Mouse (Mus musculus) hindbrain, embryonic 14.5 days (tissue): Measurements from ENCODE around the gene Pgbd5. TPM values are rescaled to one million over a fixed set of nuclear protein-coding genes. Genes with fewer than 3 reads are reported as not detected.

Source experiments
- ATAC-seq: fragments of 200-750 bp; cut with Nextera tagmentation; 2 replicates; pipeline ENCODE4 v1.8.0; 2017; ENCODE audit warnings: moderate number of reproducible peaks, mild to moderate bottlenecking, moderate TSS enrichment, moderate library complexity; ENCODE audit not compliant: low FRiP score
- DNase-seq: peaks from one replicate; pipeline ENCODE4 v3.0.0-alpha.2; 2015; ENCODE audit warnings: low spot score
- H3K27ac ChIP-seq: fragments of 300-500 bp; sonication (generic); 2 replicates; pipeline ENCODE4 v1.5.1; 2014; ENCODE audit warnings: mild to moderate bottlenecking, moderate library complexity
- H3K27me3 ChIP-seq: fragments of 300-500 bp; sonication (generic); 2 replicates; pipeline ENCODE4 v1.6.1; 2014; ENCODE audit warnings: mild to moderate bottlenecking, low read length, mixed read lengths; ENCODE audit not compliant: control insufficient read depth, insufficient read depth
- H3K36me3 ChIP-seq: fragments of 300-500 bp; sonication (generic); replicated peaks from 2 replicates; pipeline ENCODE4 v1.6.1; 2014; ENCODE audit not compliant: control insufficient read depth, insufficient read depth
- H3K4me1 ChIP-seq: fragments of 300-500 bp; sonication (generic); replicated peaks from 2 replicates; pipeline ENCODE4 v1.6.1; 2014; ENCODE audit warnings: antibody characterized with exemption, low read length, mixed read lengths; ENCODE audit not compliant: control insufficient read depth, insufficient read depth
- H3K4me2 ChIP-seq: fragments of 300-500 bp; sonication (generic); replicated peaks from 2 replicates; pipeline ENCODE4 v1.6.1; 2014; ENCODE audit warnings: mild to moderate bottlenecking, moderate library complexity
- H3K4me3 ChIP-seq: fragments of 300-500 bp; sonication (generic); replicated peaks from 2 replicates; pipeline ENCODE4 v1.5.1; 2014; ENCODE audit warnings: mild to moderate bottlenecking, low read length
- H3K9ac ChIP-seq: fragments of 300-500 bp; sonication (generic); 2 replicates; pipeline ENCODE4 v1.6.1; 2014
- H3K9me3 ChIP-seq: fragments of 300-500 bp; sonication (generic); 2 replicates; pipeline ENCODE4 v1.6.1; 2016; ENCODE audit warnings: low read length; ENCODE audit not compliant: control insufficient read depth
- WGBS: fragments of 180-500 bp; shearing (Covaris S2); extraction: QIAGEN DNeasy Blood & Tissue Kit; methylation state at CpG from one replicate; pipeline ENCODE4 v1.1.7; 2014; 5-methylcytosine and 5-hydroxymethylcytosine counted together
- polyA plus RNA-seq: library from polyadenylated mRNA; unstranded; fragments of >200 nt; fragmentation: Nextera tagmentation; extraction: Ambion mirVana; gene quantifications from 2 replicates; pipeline ENCODE4 v1.2.1, GENCODE M21; 2014

Gene Pgbd5
- polyA plus RNA-seq, 1 experiment from 2014 or later, result 16.9 TPM

DNA sequence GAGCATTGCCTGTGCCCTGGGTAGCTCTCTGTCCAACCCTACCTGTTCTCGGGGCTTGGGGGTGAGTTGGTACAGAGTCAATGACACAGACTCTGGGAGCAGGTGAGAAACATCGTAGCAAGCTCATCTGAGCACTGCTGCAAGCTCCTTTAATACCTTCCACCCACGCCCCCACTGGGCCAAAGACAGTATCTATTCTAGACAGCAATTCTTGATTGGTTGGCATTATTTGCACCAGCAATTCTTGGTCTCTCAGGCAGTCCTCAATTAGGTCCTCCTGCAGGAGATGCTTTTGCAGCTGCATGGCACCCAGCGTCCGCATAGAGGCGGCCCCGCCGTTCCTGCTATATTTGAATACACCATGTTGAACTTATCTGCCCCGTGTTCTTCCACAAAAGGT is 22.7 kb upstream of the Pgbd5 start:
- H3K4me2 ChIP-seq, result no peak overlapping the region
- no peak overlapping the region for H3K27ac ChIP-seq
- H3K36me3 ChIP-seq, result no peaks in the 10 kb centered on the region
- H3K9me3 ChIP-seq, result no peaks in the 10 kb centered on the region
- 0 out of 2 replicates have a peak, but pooled peaks cover 14% of the 10 kb centered on the region for H3K4me1 ChIP-seq
- 87% methylated on average over 9 of the region's 9 CpGs for WGBS
- no peak for DNase-seq
- no peak for ATAC-seq
- no peak overlapping the region for H3K4me3 ChIP-seq
- H3K9ac ChIP-seq, result no peak overlapping the region
- no peaks in the 10 kb centered on the region for H3K27me3 ChIP-seq

GRCm38 (mm10) chr8:124461103-124461502 is 21.6 kb upstream of the Pgbd5 start:
- Histone ChIP-seq H3K27ac (0 out of 2 replicates have a peak overlapping the region, but pooled peaks have one; percentile 18), H3K4me1 (0 out of 2 replicates have a peak, but pooled peaks cover 14% of the 10 kb centered on the region), H3K36me3 (no peaks in the 10 kb centered on the region), H3K9me3 (no peaks in the 10 kb centered on the region), H3K4me2 (no peak overlapping the region), H3K9ac (no peak overlapping the region), H3K27me3 (no peaks in the 10 kb centered on the region), H3K4me3 (no peak overlapping the region)
- DNase-seq (peak; percentile 53), ATAC-seq (peak; percentile 34; the same call in 1 of the 2 replicates)
- 23% methylated on average over 10 of the region's 10 CpGs for WGBS

DNA sequence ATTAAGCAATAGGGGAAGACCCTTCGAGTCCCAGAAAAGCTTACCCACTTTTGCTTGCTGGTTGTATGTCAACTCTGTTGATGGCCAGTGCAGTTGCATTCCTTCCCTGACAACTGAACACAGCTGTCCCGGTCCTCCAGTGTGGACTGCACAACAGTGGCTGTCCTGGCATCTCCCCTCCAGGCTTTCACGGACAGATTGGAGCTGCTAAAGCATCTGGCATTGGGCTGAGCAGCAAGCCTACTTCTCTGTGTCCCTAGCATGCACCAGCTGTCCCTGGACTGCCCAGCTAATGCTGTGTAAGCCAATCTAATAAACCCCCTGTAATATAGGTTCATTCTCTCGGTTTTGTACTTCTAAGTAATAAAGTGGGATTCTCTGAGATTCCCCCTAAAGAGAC is 21.2 kb upstream of the Pgbd5 start:
- DNase-seq (no peak), ATAC-seq (peak; percentile 27; the same call in 1 of the 2 replicates)
- Histone ChIP-seq H3K27me3 (no peaks in the 10 kb centered on the region), H3K36me3 (no peaks in the 10 kb centered on the region), H3K4me1 (0 out of 2 replicates have a peak, but pooled peaks cover 14% of the 10 kb centered on the region), H3K9me3 (no peaks in the 10 kb centered on the region), H3K4me3 (no peak overlapping the region), H3K9ac (no peak overlapping the region), H3K27ac (peak overlapping the region; percentile 18; the same call in 1 of the 2 replicates), H3K4me2 (no peak overlapping the region)
- WGBS, result 57% methylated on average over 4 of the region's 4 CpGs

GRCm38 (mm10) chr8:124459627-124460026 is 20.2 kb upstream of the Pgbd5 start:
- WGBS, result 42% methylated on average over 12 of the region's 12 CpGs
- Histone ChIP-seq H3K27me3 (no peaks in the 10 kb centered on the region), H3K4me1 (0 out of 2 replicates have a peak, but pooled peaks cover 14% of the 10 kb centered on the region), H3K9ac (no peak overlapping the region), H3K9me3 (no peaks in the 10 kb centered on the region), H3K4me2 (no peak overlapping the region), H3K4me3 (no peak overlapping the region), H3K27ac (no peak overlapping the region), H3K36me3 (no peaks in the 10 kb centered on the region)
- DNase-seq, result no peak
- no peak for ATAC-seq

DNA sequence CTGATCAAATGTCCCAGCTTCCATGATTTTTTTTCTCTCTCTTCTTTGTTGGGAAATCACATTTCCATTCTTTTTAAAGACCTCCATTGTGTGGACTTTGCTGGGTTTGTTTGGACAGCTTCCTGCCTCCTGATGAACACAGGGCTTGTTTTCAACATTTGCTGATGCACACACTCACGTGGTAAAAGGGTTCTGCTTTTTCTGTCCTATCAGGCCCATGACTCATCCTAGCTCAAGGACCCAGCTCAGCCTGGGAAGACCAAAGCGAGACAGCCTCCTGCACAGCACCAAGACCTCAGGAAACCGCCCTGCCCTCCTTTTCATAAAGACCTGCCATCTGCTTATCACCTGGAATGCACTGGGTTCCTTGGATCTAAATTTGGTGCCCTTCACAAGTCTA is 15.9 kb upstream of the Pgbd5 start:
- H3K4me2 ChIP-seq, result no peak overlapping the region
- 56% methylated on average over 3 of the region's 3 CpGs for WGBS
- no peaks in the 10 kb centered on the region for H3K36me3 ChIP-seq
- H3K4me3 ChIP-seq, result no peak overlapping the region
- DNase-seq (no peak), ATAC-seq (no peak)
- no peak overlapping the region for H3K27ac ChIP-seq
- no peak overlapping the region for H3K9ac ChIP-seq
- no peaks in the 10 kb centered on the region for H3K4me1 ChIP-seq
- H3K27me3 ChIP-seq, result no peaks in the 10 kb centered on the region
- H3K9me3 ChIP-seq, result no peaks in the 10 kb centered on the region

- ATAC-seq, result no peak
- Histone ChIP-seq H3K4me1 (0 out of 2 replicates have a peak, but pooled peaks cover 10% of the 10 kb centered on the region), H3K4me3 (no peak overlapping the region), H3K4me2 (no peak overlapping the region), H3K27ac (no peak overlapping the region), H3K9me3 (no peaks in the 10 kb centered on the region), H3K27me3 (no peaks in the 10 kb centered on the region), H3K9ac (no peak overlapping the region), H3K36me3 (no peaks in the 10 kb centered on the region)
- WGBS, result 93% methylated on average over 8 of the region's 8 CpGs
- DNase-seq, result no peak
These were observed 10.9 kb upstream of the Pgbd5 start for GRCm38 (mm10) chr8:124450192-124450895.

- H3K4me2 ChIP-seq, result no peak overlapping the region
- H3K9ac ChIP-seq, result no peak overlapping the region
- no peak for DNase-seq
- H3K9me3 ChIP-seq, result no peaks in the 10 kb centered on the region
- no peaks in the 10 kb centered on the region for H3K27me3 ChIP-seq
- ATAC-seq, result no peak
- H3K4me1 ChIP-seq, result 0 out of 2 replicates have a peak, but pooled peaks cover 10% of the 10 kb centered on the region
- H3K36me3 ChIP-seq, result no peaks in the 10 kb centered on the region
- 30% methylated on average over 10 of the region's 10 CpGs for WGBS
- no peak overlapping the region for H3K4me3 ChIP-seq
- H3K27ac ChIP-seq, result no peak overlapping the region
These were observed 9.7 kb upstream of the Pgbd5 start for GRCm38 (mm10) chr8:124448962-124449670.

- H3K4me3 ChIP-seq, result no peak overlapping the region
- no peaks in the 10 kb centered on the region for H3K36me3 ChIP-seq
- H3K4me2 ChIP-seq, result no peak overlapping the region
- H3K4me1 ChIP-seq, result peaks cover 17% of the 10 kb centered on the region
- no peaks in the 10 kb centered on the region for H3K9me3 ChIP-seq
- WGBS, result 25% methylated on average over 4 of the region's 4 CpGs
- no peak for ATAC-seq
- no peak for DNase-seq
- no peaks in the 10 kb centered on the region; the same call in 1 of the 2 replicates for H3K27me3 ChIP-seq
- H3K27ac ChIP-seq, result no peak overlapping the region
- no peak overlapping the region for H3K9ac ChIP-seq
These were observed 2.7 kb downstream of the Pgbd5 start for GRCm38 (mm10) chr8:124436741-124437140.

DNA sequence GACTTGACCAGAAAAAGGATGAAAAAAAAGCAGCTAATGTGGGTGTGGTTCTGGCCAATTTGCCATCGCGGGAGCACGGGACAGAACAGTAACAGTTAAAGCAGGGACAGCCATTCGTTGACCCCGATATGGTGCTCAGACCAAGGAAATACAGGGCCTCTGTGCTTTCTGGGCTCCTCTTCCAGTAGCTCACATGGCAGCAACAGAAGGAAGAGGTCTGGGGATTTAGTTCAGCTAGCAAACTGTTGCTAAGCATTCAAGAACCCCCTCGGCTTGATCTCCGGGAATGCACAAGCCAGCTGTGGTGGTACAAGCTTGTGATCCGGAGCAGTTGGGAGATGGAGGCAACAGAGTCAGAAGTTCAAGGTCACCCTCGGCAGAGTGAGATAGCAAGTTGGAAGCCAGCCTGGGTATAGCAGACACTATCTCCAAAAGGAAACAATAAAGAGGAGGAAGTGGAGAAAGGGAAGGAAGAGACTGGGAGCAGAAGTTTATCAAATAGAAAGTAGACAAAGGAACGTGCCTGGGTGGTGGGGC is 3.7 kb downstream of the Pgbd5 start:
- H3K27ac ChIP-seq, result no peak overlapping the region
- 59% methylated on average over 10 of the region's 10 CpGs for WGBS
- ATAC-seq (no peak), DNase-seq (no peak)
- H3K9ac ChIP-seq, result no peak overlapping the region
- H3K27me3 ChIP-seq, result no peaks in the 10 kb centered on the region; the same call in 1 of the 2 replicates
- H3K4me1 ChIP-seq, result peaks cover 24% of the 10 kb centered on the region
- no peaks in the 10 kb centered on the region for H3K36me3 ChIP-seq
- H3K4me3 ChIP-seq, result no peak overlapping the region
- H3K9me3 ChIP-seq, result no peaks in the 10 kb centered on the region
- H3K4me2 ChIP-seq, result no peak overlapping the region
